Mouse (Mus musculus): ENCODE results near the gene Ovol1.

Ovol1 gene

DNA sequence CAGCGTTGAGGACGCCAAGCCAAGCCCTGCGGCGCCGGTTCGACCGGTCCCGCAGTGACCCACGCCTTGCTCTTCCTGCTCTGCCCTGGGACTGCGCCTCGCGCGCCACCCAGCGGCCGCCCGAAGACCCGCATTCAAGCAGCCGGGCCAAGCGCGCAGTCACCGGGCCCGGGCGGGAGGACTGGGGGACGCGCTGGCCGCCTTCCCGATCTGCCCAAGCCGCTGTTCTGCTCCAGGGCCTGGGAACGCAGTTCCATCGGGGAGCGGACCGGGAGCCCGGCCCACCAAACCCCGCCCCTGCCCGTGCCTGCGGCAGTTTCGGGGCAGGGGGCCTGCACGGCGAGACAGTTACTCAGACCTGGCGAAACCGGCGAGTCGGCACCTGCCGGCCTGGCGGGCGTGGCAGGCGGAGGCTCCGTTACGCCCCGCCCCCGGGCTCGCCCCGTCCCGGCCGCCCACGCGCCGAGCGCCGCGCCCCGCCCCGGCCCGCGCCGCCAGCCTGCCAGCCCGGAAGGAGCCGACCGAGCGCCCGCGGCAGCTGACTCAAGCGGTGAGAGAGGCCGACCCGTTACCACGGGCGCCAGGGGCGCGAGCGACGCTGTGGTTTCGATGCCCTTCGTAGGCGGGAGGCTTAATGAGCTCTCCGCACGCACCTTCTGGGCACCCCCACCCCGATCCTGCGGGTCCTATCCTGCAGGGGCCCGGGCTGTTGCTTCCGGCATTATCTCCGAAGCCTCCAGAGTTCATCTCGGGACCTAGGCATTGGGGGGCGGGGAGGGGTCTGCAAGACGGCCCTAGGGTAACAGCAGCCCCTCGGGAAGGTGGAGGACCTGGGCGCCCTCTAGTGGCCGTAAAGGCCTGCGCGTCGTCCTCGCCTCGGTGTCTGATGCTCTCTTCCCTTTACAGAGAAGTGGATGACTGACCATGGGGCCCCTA is 7.4 kb upstream of the Ovol1 start, which contains the start of gene Ap5b1:
TSS of gene Ap5b1 (plus strand) at position 492 of the 936 bp plus-strand sequence.
- DNase-seq = peak; percentile 94

DNA sequence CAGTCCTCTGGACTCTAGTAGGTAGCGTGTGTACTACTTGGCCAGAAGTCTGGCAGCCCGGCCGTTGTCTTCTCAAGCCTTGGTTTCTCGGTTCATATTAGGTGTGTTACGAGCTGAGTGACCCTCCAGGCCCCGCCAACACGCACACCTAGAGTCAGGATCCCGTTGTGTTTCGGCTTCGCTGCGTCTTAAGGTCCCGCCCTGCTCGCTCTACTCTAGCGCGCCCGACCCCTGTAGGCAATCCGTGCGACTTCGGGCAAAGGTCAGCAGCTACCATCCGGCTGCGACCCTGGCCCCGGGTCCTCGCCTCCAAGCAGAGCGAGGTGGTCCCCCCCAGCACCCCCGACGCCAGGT is 6.7 kb upstream of the Ovol1 start:
- no peak for DNase-seq

- DNase-seq = peak; percentile 90
Observed at GRCm38 (mm10) chr19:5566316-5566715, 5.9 kb upstream of the Ovol1 start.

GRCm38 (mm10) chr19:5562776-5563175 is 2.3 kb upstream of the Ovol1 start:
- DNase-seq = peak; percentile 41

DNA sequence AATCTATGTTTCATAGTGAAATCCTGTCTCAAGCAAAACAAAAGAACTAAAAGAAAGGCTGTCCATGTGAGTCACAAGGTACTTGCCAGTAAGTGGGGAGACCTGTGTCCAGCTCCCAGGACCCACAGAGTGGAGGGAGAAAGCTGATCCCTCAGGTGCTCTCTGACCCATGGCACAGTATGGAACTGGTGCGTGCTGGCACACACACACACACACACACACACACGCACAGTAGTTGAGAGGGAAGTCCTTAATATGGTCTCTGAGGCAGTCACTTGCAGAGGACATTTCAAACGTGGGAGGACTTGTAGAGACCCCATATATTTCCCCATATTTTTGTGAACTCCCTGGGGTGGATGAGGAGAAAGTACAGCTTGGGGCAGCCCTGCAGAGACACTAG is 1.4 kb upstream of the Ovol1 start:
- no peak for DNase-seq

GRCm38 (mm10) chr19:5561252-5561790 is 875 bp upstream of the Ovol1 start:
- DNase-seq = peak; percentile 90

DNA sequence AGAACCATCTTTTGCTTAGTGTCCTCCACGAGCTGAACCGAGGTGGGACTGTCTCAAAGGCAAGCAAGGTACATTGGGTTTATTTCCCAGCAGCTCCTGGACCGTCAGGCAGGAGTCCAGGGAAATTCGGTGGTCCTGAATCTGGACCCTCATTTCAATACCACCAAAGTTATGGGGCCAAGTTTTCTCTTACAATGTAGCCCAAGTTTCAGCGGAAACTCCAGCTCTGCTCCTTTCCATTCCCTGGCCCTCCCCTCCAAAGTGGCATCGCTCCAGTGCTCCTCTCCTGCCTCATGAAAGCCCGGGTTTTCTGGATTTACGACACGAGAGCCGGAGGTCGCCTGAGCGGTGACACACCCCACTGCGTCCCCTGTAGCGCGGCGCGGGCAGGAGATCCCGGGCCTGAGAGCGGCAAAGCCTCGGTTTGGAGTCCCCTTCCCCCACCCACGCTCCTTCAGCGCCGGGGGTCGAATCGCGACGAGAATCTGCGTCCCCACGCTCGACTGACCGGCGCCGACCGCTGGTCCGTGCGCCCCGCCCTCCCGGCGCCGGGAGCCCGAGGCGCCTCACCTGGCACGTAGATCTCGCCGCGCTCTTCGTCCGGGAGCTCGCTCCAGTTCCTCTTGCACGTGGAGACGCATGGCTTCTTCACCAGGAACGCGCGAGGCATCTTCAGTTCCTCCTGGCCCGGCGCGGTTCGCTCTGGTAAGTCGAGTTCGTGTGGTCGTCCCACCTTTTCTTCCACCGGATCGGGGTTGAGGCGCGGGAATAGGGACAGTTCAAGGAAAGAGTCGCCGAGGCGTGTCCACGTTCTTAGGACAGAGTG is 602 bp downstream of the Ovol1 start:
- peak; percentile 48 for DNase-seq

DNA sequence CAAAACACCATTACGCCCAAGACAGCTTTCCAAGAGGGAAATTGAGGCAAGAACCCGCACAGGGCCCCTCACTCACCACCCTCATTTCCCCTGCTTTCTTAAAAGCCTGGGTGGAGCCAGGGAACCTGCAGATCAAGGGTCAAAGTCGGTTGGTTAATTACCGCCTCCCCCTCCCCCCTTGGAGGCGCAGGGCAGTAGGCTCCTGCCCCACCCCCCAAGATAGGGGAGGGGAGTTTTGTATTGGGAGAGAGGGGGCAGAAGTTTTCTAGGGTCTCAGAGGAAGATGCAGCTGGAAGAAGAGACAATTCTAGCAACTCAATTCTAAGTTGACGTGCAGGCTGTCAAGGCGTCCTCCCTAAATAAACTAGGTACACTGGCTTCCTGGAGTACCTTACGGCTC is 1.2 kb downstream of the Ovol1 start:
- DNase-seq = peak; percentile 91

GRCm38 (mm10) chr19:5558770-5559169 is 1.7 kb downstream of the Ovol1 start:
- DNase-seq = no peak

- DNase-seq = peak; percentile 76
Observed at GRCm38 (mm10) chr19:5558169-5558568, 2.3 kb downstream of the Ovol1 start.

GRCm38 (mm10) chr19:5554212-5554611 is 6.2 kb downstream of the Ovol1 start:
- DNase-seq = peak; percentile 84

GRCm38 (mm10) chr19:5553802-5554201 is 6.6 kb downstream of the Ovol1 start:
- peak; percentile 46 for DNase-seq

DNA sequence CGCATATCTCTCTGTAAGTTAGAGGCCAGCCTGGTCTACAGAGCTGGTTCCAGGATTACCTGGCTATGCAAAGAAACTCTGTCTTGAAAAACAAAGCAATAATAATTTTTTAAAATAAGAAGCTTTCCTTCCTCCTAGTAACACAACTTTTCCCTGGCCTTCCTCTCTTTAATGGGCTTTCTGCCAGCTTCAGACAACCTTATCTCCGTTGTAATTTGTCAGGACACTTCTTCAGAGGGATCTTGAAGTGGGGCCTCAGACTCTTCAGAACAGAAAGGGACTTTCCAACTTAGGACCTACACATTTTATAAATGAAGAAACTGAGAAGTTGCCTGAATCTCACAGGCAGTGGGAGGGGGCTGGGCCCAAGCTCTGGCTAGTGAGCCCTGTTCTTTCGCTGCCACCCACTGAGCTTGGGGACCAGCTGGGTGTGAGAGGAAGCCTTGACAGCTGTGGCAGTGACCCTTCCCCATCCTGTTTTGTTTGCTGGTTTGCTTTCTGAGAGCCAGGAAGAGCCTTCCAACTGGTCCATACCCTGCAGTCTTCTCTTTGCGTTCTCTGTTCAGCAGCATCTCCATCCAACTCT is 12.9 kb downstream of the Ovol1 start:
- DNase-seq = no peak

- DNase-seq = no peak
Observed at GRCm38 (mm10) chr19:5544031-5544430, 16.4 kb downstream of the Ovol1 start.

GRCm38 (mm10) chr19:5543362-5543761 is 17.1 kb downstream of the Ovol1 start:
- DNase-seq = no peak

GRCm38 (mm10) chr19:5538786-5539185 is 21.7 kb downstream of the Ovol1 start:
- DNase-seq = no peak

DNA sequence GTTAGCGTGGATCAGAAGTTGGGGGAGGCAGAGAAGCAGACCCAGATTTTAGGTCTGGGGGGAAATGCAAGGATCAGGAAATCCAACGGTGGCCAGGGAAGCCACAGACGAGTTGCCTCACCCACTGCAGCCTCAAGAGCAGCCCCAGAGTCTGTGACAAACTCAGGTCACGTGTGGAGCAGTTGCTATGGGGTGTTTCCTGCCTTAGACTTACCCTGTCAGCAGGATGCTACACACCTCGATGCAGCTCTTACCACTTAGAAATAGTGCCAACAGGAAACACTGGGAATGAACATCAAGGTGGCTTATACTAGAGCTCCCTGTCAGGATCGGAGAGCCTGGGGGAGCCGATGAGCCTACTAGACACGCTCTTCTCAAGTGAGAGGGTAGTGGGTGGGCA is 27.9 kb downstream of the Ovol1 start:
- no peak for DNase-seq

DNA sequence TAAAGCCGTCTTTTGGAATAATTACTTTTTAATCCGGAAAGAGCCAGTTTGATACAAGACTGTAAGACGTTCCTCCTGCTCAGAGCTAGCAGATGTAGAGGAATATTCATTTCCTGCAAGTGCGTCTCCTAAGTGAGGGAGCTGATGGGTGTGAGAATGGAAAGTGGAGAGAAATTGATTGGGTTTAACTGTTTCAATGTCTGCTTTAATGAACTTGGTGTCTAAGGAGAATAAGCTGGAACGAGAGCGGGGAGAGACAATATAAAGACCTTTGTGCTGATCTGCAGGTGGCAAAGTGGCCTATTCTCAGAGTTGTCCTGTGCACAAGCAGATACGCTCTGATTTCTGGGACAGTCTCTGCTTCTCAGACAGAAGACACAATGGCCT is 30.3 kb downstream of the Ovol1 start:
- no peak for DNase-seq

- DNase-seq = peak; percentile 99
Observed at GRCm38 (mm10) chr19:5529325-5530137, 30.9 kb downstream of the Ovol1 start.

GRCm38 (mm10) chr19:5525204-5525603 is 35.2 kb downstream of the Ovol1 start:
- DNase-seq = no peak

GRCm38 (mm10) chr19:5518721-5519120 is 41.7 kb downstream of the Ovol1 start:
- DNase-seq = peak; percentile 50

DNA sequence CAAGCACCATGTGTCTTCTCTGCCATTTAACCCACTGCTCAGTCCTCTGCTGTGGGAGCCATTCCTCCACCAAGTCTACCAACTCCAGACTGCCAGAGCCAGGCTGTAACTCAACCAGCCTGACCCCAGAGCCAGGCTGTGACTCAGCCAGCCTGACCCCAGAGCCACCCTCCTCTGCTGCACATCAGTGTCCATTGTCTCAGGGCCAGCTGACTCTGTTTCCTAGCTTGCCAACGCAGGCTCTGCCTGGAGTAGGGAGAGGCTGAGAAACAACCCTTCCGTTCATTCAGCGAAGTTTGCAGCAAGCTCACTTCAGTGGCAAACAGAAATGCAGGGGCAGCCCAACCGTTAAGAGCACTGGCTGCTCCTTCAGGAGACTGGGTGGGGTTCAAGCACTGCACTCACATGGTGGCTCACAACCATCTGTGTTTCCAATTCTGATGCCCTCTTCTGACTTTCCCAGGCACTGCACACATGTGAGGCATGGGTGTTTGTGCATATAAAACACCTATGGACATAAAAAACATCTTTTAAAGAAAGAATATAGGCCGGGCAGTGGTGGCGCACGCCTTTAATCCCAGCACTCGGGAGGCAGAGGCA is 43.4 kb downstream of the Ovol1 start:
- no peak for DNase-seq
